Mouse (Mus musculus) spleen, postnatal 36 days (tissue): Measurements from ENCODE around the gene Slc44a5.
"Not testable (repeated sequence)": the region's sequence is repeated elsewhere in the genome, so short reads cannot be mapped to it uniquely, and the experiment has no call there.

Source experiments
- DNase-seq, 2 experiments: peaks; one replicate each; pipeline ENCODE4 v3.0.0; 2022; ENCODE audit warnings: low spot score in 2 of 2, mixed read lengths in 1 of 2

The Slc44a5 gene

GRCm38 (mm10) chr3:153969451-153969850 is 3.8 kb upstream of the Slc44a5 start:
- no peak for DNase-seq

DNA sequence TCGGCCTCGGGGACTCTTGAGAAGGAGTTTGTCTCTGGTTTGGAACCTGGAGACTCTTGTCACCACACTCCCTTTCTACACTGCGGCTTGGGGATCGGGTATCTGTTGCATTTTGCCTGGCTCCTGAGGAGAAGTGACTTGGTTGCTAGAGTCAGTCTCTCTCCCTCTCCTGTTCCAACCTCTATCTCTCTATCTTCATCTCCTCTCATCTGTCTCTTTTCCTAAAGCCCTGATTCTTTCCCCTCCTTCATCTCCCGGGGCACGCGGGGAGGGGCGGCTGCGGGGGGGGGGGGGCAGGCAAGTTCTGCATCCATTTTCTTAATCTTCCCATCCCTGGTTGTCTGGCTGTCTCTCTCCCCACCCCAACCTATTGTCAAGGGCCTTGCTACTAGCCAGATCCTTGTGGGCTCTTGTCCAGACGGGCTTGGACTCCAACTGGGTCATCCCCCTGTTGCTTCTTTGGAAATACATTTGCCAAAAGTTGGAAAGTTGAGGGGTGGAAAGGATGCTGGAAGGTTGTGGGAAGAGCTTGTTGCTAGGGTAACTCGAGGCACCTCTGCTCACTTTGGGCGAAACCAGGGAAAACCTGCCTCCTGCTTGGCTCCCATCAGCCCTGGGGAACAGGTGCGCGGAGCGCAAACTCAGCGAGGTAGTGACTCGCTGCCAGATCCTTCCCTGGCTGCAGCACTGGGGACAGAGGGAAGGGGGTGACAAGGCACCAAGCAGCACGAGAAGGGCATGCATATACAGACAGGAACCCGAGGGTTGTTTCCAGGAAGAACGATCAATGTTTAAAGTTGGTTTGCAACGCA is 919 bp downstream of the Slc44a5 start:
- no peak for DNase-seq

GRCm38 (mm10) chr3:153975060-153975459 is 1.8 kb downstream of the Slc44a5 start:
- DNase-seq, result no peak

DNA sequence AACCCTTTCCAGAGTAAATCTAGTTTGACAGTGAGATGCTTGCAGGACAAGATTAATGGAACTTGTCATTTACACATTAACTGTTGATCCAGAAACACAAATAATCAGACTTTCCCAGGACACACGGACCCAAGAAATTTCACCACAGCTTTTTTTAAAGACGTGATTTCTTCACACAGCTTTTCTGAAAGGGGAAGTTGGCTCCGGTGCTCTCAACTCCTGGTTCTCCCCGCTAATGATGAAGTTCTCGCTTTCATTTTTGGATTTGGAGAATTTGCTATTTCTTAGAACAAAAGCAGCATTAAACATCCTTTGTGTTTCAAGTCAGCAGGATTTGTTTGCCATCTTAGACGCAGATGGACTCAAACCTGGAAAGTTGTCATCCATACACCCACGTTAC is 2.6 kb downstream of the Slc44a5 start:
- no peak for DNase-seq

GRCm38 (mm10) chr3:153980611-153981010 is 7.4 kb downstream of the Slc44a5 start:
- no peak for DNase-seq

- peak; percentile 9 to 15 for DNase-seq
These were observed 11.4 kb downstream of the Slc44a5 start for GRCm38 (mm10) chr3:153984428-153985340.

DNA sequence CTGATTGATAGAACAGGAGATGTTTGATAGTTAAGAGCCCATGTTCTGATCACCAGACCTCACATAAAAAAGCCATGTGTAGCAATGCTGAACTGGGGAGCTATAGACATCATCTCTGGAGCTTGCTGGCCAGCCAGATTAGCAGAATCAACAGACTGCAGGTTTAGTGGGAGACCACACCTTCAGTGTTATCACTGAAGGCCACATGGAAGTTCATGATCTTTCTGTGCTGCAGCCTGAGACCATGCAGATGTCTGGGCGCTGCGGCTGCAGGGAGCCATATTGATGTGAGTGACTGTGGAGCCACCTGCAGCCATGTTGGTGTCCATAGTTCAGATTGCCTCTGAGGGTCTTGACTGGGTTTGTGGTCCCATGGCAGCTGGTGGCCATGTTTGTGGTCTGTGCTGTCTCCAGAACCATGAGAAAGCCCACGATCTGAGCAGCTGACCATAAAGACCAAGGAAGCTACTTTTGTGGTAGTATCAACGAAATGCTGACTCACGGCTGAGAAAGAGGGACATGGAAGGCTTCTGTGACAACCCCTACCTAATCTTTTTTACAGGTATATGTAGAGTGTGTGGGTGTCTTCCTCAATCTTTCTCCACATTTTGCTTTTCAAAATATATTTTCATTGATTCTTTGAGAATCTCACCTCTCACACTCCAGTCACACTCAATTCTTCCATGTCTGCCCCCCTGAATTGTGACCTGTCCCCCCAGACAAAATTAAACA is 26.7 kb downstream of the Slc44a5 start:
- DNase-seq, result no peak

DNA sequence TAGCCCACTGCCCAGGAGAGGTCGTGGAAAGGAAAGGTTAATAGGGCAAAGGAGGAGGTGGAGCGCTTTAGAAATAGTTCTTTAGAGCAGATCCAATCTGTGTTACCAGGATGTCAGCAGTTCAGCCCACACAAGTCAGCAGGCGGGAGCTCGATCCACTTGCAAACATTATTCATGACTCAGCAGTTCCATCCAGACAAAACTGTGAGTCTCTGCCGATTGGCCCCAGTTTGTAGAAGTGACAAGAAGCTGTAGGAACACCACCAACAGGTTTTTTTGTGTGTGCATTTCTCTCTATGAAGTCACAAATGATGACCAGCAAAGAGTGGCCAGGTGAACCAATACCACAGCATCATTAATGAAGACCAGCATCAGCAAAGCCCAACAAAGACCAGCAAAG is 28.1 kb downstream of the Slc44a5 start:
- DNase-seq, result no peak

DNA sequence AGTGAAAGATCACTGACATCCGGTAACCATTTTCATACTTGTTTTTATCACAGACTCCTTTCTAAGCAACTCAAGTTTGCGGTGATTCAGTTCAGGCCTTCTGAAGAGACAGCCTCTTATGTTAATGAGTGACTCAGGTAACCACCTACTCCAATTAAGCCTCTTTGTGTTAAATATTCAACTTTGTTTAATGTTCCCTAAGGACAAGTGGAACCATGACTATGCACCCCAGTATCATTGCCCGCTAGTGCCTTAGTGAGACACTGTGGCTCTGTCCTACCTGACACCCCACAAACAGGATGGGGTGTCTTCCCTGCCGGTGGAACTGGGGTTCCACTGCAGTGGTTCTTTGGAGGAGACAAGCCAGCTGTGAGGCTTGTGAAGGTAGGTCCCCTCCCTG is 73.6 kb downstream of the Slc44a5 start:
- no peak for DNase-seq

- no peak for DNase-seq
These were observed 80.1 kb downstream of the Slc44a5 start for GRCm38 (mm10) chr3:154053331-154053730.

DNA sequence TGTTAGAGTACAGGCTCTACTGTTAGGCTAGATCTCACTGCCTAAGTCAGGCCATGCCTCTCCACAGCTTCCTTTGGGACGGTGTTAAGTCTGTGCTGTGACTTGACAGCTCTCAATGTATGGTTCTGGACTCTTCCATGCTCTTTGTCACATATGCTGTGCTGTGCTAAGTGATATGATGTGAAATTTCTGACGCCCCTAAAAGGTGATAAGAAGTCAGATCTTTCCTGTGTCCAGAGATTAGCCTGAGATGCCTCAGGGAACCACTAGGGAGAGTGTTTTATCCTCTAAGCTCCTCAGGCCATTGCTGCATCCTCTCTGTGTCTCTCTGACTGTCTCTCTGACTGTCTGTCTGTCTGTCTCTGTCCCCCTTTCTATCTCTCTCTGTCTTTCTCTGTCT is 84.2 kb downstream of the Slc44a5 start:
- DNase-seq, result no peak

DNA sequence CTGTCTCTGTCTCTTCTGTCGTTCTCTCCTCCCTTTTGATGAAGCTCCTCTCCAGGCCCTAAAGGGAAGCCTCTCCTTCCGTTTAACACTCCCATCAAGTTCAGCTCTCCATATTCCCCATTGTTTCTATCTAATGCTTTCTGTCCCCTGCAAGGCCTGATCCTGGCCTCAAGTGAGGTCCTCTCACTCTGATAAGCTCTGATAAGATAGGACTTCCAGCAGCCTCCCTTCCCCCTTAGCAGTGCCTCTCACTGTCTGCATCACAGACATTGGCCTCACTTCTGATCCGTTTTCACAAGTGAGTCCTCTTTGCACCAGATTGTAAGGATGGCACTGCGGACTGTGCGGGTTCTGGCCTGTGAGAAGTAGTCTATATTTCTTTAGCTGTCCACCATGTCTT is 85.0 kb downstream of the Slc44a5 start:
- DNase-seq, result no peak

- DNase-seq, result not testable (repeated sequence)
These were observed 98.8 kb downstream of the Slc44a5 start for GRCm38 (mm10) chr3:154071989-154072388.

DNA sequence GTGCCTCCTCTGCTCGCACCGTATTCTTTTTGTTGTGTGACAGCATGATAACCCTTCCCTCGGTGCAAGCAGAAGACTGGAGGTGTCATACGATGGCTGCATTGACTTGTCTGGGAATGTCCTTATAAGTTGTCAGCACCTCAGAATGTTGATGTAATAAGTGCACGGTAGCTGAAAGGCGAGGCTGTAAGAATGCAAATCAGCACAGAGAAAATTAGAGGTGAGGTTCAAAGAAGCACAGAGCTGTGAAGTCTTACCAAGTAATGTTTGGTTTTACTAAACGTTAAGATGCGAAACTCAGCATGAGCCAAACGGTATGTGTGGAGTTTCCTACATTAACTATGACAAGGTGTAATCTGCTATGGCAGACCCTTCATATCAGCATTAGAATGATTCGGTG is 102.5 kb downstream of the Slc44a5 start:
- no peak for DNase-seq

DNA sequence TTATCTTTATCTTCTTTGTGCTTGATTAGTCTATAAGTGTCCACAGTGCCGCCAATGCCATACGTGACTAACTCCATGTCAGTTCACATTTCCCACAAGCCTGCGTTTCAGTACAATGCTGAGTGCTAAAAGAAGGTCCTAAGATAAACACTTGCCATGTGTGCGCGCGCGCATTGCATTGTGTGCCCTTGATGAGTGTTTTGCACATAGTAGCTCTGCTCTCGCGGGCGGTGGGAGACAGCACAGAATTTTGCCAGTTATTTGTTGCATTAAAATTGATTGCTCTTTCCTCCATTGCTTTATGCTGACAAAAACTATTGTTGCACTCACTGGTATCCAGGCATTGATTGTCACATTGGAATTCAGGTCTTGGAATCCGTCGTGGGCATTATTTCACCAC is 108.5 kb downstream of the Slc44a5 start:
- DNase-seq, result no peak

DNA sequence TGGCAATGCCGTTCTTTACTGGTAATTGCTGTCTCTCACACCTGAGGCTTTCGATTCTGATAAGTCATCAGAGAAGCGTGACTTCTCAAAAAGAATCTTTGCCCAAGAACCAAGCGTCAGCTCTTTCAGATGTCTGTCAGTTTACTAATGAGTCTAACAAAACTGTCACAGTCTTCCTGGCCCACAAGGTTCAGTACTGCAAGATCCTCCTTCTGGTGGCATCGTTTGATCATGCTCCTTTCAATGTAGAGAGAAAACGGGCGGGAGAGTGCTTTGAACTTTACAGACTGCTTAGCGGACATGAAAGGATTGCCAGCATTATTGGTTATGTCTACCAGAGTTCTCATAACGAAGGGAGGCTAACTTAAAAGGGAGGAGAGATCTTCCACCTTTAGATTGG is 109.0 kb downstream of the Slc44a5 start:
- no peak for DNase-seq

GRCm38 (mm10) chr3:154082961-154083360 is 109.7 kb downstream of the Slc44a5 start:
- DNase-seq, result no peak

DNA sequence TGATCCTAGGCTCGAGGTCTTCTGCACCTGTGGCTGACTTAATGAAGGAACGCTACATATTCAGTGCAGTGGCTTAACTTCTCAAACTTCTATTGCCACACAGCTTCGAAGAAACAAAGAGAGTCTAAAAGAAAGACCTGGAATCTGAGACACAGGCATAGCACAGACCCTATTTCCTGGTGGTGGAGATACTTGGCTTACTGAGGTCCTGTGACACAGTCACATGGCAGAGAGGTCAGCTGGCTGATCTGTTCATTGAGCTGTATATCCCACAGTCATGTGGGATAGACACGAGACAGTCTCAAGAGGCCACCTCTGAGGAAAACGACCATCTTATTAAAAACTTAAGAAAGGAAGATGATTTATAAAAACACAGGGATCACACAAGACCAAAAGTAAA is 116.8 kb downstream of the Slc44a5 start:
- DNase-seq, result no peak

DNA sequence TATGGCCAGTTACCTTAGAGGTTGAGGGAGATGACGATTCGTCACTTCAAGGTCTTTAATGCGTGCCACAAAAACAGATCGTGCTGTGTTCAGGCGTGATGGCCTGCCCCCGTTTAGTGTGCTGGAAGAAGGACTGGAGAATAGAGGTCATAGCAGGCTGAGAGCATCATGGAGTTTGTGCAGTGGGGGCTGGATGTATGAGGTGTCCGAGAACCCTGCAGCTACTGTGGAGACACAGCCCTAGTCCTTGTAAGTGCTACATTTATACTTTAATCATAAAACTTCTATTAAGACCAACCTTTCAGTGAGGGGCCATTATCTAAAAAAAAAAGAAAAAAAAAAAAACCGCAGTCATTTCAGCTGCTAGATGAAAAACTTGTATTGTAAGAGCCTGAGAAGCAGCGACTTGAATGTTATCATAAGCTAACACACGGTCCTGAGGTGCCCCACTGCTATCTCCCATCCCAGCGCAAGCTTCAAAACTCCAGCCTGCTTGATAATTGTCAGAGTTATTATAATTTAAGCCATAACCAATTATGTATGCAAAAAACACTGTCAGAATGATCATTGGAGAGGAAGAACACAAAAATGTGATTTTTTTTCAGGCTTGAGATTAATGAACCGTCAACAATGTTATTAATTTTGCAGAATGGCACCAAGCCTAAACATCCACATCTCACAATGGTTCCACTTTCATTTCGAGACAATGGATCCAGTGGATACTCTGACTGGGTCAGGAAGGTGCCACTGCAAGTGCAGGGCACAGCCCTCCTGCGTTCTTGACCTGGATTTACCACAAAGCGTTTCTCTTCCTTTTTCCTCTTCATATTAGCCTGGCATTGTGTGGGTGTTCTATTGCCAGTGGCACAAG is 118.5 kb downstream of the Slc44a5 start:
- DNase-seq, result peak in 1 of 2 experiments; percentile 22

DNA sequence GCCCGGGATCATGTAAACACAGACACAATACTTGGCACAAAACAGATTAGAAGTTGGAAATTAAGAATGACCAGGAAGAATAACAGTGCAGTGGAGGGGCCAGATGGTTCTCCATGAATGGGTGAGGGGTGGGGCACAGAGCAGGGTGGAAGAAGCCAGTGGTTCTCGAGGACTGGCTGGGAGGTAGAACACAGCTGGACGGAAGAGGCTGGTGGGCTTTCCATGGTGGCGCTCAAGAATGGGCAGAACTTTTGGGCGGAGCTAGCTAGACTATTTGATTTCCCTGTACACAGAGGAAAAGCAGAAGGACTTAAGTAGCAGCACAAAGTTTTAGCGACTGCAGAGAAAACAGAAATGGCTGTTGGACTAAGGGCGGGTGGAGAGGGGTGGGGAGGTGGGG is 119.2 kb downstream of the Slc44a5 start:
- DNase-seq, result no peak

- no peak for DNase-seq
These were observed 120.6 kb downstream of the Slc44a5 start for GRCm38 (mm10) chr3:154093745-154094322.
